In the genomic region with DNA sequence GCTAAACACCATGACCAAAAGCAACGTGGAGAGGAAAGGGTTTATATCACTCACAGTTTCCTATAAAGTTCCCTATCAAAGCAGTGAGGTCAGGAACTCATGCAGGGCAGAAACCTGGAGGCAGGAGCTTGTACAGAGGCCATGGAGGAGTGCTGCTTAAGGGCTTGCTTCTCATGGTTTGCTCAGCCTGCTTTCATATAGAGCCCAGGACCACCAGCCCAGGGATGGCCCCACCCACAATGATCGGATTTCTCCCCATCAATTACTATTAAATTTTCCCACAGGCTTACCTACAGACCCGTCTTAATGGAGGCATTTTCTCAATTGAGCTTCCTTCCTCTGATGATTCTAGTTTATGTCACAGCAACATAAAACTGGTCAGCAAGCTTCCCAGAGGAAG, we compare ENCODE assay signal across 23 mouse cellular contexts. TPM values are rescaled to one million over a fixed set of nuclear protein-coding genes. Genes with fewer than 3 reads are reported as not detected.
DNase-seq lines count a peak whose midpoint lies in the region; ATAC-seq and TF ChIP-seq lines count a peak whose summit lies in the region.
"Had no signal": no experiment of that assay in that cellular context is flagged by ENCODE, and none has a peak within 500 bp of the region (broad histone marks: within the 10 kb centered on the region; RNA-seq: fewer than 3 reads in every experiment).

No protein-coding gene starts in this region.

- peaks cover 46% of the 10 kb centered on the region for H3K36me3 ChIP-seq in embryonic facial prominence, embryonic 13.5 days
- H3K36me3 ChIP-seq in embryonic facial prominence, embryonic 10.5 days (replicated peaks): peaks cover 40% of the 10 kb centered on the region
- H3K36me3 ChIP-seq in midbrain, embryonic 11.5 days (ENCODE audit: control insufficient read depth, insufficient read depth, low read length): peaks cover 7% of the 10 kb centered on the region; the same call in 1 of the 2 replicates
- no peaks in the 10 kb centered on the region for H3K36me3 ChIP-seq in midbrain, postnatal 0 days (ENCODE audit: insufficient read depth, low read length)

- no peak overlapping the region for H3K9ac ChIP-seq in embryonic facial prominence, embryonic 13.5 days
- no peak overlapping the region for H3K9ac ChIP-seq in midbrain, embryonic 11.5 days (ENCODE audit: low read length)
- H3K9ac ChIP-seq in midbrain, postnatal 0 days (replicated peaks; ENCODE audit: low read length, poor library complexity, severe bottlenecking): no peak overlapping the region

- WGBS in embryonic facial prominence, embryonic 13.5 days: 66% methylated on average over 3 of the region's 3 CpGs
- 73% methylated on average over 3 of the region's 3 CpGs for WGBS in embryonic facial prominence, embryonic 10.5 days
- WGBS in midbrain, embryonic 11.5 days: 85% methylated on average over 3 of the region's 3 CpGs
- 77% methylated on average over 3 of the region's 3 CpGs for WGBS in midbrain, postnatal 0 days

- no peak overlapping the region for H3K4me2 ChIP-seq in embryonic facial prominence, embryonic 13.5 days
- no peak overlapping the region for H3K4me2 ChIP-seq in midbrain, embryonic 11.5 days
- no peak overlapping the region for H3K4me2 ChIP-seq in midbrain, postnatal 0 days (ENCODE audit: low read depth, low read length, poor library complexity, severe bottlenecking)

- H3K4me3 ChIP-seq in embryonic facial prominence, embryonic 13.5 days: no peak overlapping the region
- H3K4me3 ChIP-seq in embryonic facial prominence, embryonic 10.5 days: no peak overlapping the region
- no peak overlapping the region for H3K4me3 ChIP-seq in midbrain, embryonic 11.5 days (ENCODE audit: low read depth, low read length)
- no peak overlapping the region for H3K4me3 ChIP-seq in midbrain, postnatal 0 days (ENCODE audit: low read depth, low read length)

- intact Hi-C loops in heart, postnatal 36 days (cut with DNase I): no loop called here

- H3K27ac ChIP-seq in embryonic facial prominence, embryonic 13.5 days: 0 out of 2 replicates have a peak overlapping the region, but pooled peaks have one; percentile 1
- no peak overlapping the region for H3K27ac ChIP-seq in embryonic facial prominence, embryonic 10.5 days (replicated peaks)
- no peak overlapping the region for H3K27ac ChIP-seq in midbrain, embryonic 11.5 days (ENCODE audit: low read depth, low read length)
- no peak overlapping the region for H3K27ac ChIP-seq in midbrain, postnatal 0 days (ENCODE audit: low read depth, low read length)

- no peaks in the 10 kb centered on the region for H3K4me1 ChIP-seq in embryonic facial prominence, embryonic 13.5 days
- no peaks in the 10 kb centered on the region for H3K4me1 ChIP-seq in embryonic facial prominence, embryonic 10.5 days
- H3K4me1 ChIP-seq in midbrain, embryonic 11.5 days (ENCODE audit: control insufficient read depth, insufficient read depth, low read length): no peaks in the 10 kb centered on the region
- no peaks in the 10 kb centered on the region for H3K4me1 ChIP-seq in midbrain, postnatal 0 days (ENCODE audit: insufficient read depth, low read length)

- no peaks in the 10 kb centered on the region for H3K9me3 ChIP-seq in embryonic facial prominence, embryonic 13.5 days
- no peaks in the 10 kb centered on the region for H3K9me3 ChIP-seq in embryonic facial prominence, embryonic 10.5 days
- H3K9me3 ChIP-seq in midbrain, embryonic 11.5 days (ENCODE audit: control insufficient read depth, low read length): no peaks in the 10 kb centered on the region
- H3K9me3 ChIP-seq in midbrain, postnatal 0 days (ENCODE audit: low read length): no peaks in the 10 kb centered on the region
- H3K9me3 ChIP-seq: G1E had no signal

- no peak for DNase-seq in embryonic facial prominence, embryonic 10.5 days (ENCODE audit: low spot score)
- peak; percentile 74 for DNase-seq in heart, adult 11 months
- no peak for DNase-seq in heart, postnatal 36 days
- DNase-seq in midbrain, embryonic 11.5 days (ENCODE audit: low spot score, missing footprints): peak; percentile 75
- DNase-seq in midbrain, postnatal 0 days (ENCODE audit: low spot score): no peak
- DNase-seq: adrenal gland, adult 2 months; adrenal gland, adult 8-10 months; adrenal gland, postnatal 10 days; adrenal gland, postnatal 14 days; adrenal gland, postnatal 25 days; adrenal gland, postnatal 36 days; B cell, adult 2 months; cerebellum, adult 11 months; cerebellum, adult 11-12 months; cerebellum, adult 18-20 months had no signal

- no peak for ATAC-seq in embryonic facial prominence, embryonic 13.5 days (ENCODE audit: insufficient number of reproducible peaks, insufficient read depth, low FRiP score, low TSS enrichment, low read depth)
- no peak for ATAC-seq in midbrain, embryonic 11.5 days (ENCODE audit: low FRiP score)
- no peak for ATAC-seq in midbrain, postnatal 0 days (ENCODE audit: low FRiP score)
- ATAC-seq: activated CD4-positive, CD25-positive, alpha-beta regulatory T cell, adult 4 months; CD4-positive, CD25-positive, alpha-beta regulatory T cell, adult 4 months; Patski had no signal

- no peaks in the 10 kb centered on the region for H3K27me3 ChIP-seq in embryonic facial prominence, embryonic 13.5 days
- H3K27me3 ChIP-seq in embryonic facial prominence, embryonic 10.5 days (replicated peaks; ENCODE audit: low read depth, poor library complexity, severe bottlenecking): no peaks in the 10 kb centered on the region
- H3K27me3 ChIP-seq in midbrain, embryonic 11.5 days (ENCODE audit: control insufficient read depth, insufficient read depth, low read length): no peaks in the 10 kb centered on the region
- no peaks in the 10 kb centered on the region for H3K27me3 ChIP-seq in midbrain, postnatal 0 days (ENCODE audit: insufficient read depth, low read length)
- H3K27me3 ChIP-seq: CH12.LX, Patski had no signal

- no peak for TF ChIP-seq CTCF in midbrain, postnatal 0 days (IDR thresholded peaks at IDR 0.05)

RNA-seq across cellular contexts. Expression of a gene that starts 23.4 kb away (rescaled TPM):
- 0.23 and 0.25 TPM in 2 replicates for polyA plus RNA-seq in embryonic facial prominence, embryonic 13.5 days (2015; fragmentation: Nextera tagmentation; extraction: Ambion mirVana)
- 0.62 and 0.85 TPM in 2 replicates for polyA plus RNA-seq in embryonic facial prominence, embryonic 10.5 days (2016; fragmentation: Nextera tagmentation; extraction: Ambion mirVana)
- 1 to 10 TPM; 1.0 to 1.1 TPM for total RNA-seq in heart, postnatal 36 days (2021)
- 0.12 and 0.15 TPM in 2 replicates for polyA plus RNA-seq in midbrain, embryonic 11.5 days (2014; fragmentation: Nextera tagmentation; extraction: Ambion mirVana)
- total RNA-seq in midbrain, postnatal 0 days (2014; rRNA removed): not detected in 2 replicates
- polyA plus RNA-seq in midbrain, postnatal 0 days (2015; fragmentation: Nextera tagmentation; extraction: Ambion mirVana): 0.19 TPM in 1 of 2 replicates, not detected in the other
- total RNA-seq: CH12.LX, ES-E14, MEL had no signal
- polyA plus RNA-seq: activated CD4-positive, CD25-positive, alpha-beta regulatory T cell, adult 4 months; CD4-positive, CD25-positive, alpha-beta regulatory T cell, adult 4 months; G1E had no signal

RNA-seq across cellular contexts. Expression of a gene that starts 30.6 kb away (rescaled TPM):
- polyA plus RNA-seq in embryonic facial prominence, embryonic 13.5 days (2015; fragmentation: Nextera tagmentation; extraction: Ambion mirVana): 63.6 and 63.7 TPM in 2 replicates
- polyA plus RNA-seq in embryonic facial prominence, embryonic 10.5 days (2016; fragmentation: Nextera tagmentation; extraction: Ambion mirVana): 68.3 and 68.9 TPM in 2 replicates
- total RNA-seq in heart, postnatal 36 days (2021): 10 to 100 TPM; 68.7 to 77.8 TPM
- polyA plus RNA-seq in midbrain, embryonic 11.5 days (2014; fragmentation: Nextera tagmentation; extraction: Ambion mirVana): 49.8 and 53.1 TPM in 2 replicates
- 88.2 and 106 TPM in 2 replicates for total RNA-seq in midbrain, postnatal 0 days (2014; rRNA removed)
- 40.7 and 46.1 TPM in 2 replicates for polyA plus RNA-seq in midbrain, postnatal 0 days (2015; fragmentation: Nextera tagmentation; extraction: Ambion mirVana)

Comparison
In these comparisons a context has a peak if more than half of its experiments do, and no peak if none do; other contexts are left out.
1. DNase-seq: peak in heart, adult 11 months (single experiment) and midbrain, embryonic 11.5 days (single experiment); none in embryonic facial prominence, embryonic 10.5 days (single experiment), heart, postnatal 36 days (0 of 2) and midbrain, postnatal 0 days (single experiment).